Mouse (Mus musculus): ENCODE measurements around the gene A730061H03Rik. TPM values are rescaled to one million over a fixed set of nuclear protein-coding genes. Genes with fewer than 3 reads are reported as not detected.

A730061H03Rik gene
- total RNA-seq, 2 experiments from 2014 or later: 14.8 TPM; not detected in 1

DNA sequence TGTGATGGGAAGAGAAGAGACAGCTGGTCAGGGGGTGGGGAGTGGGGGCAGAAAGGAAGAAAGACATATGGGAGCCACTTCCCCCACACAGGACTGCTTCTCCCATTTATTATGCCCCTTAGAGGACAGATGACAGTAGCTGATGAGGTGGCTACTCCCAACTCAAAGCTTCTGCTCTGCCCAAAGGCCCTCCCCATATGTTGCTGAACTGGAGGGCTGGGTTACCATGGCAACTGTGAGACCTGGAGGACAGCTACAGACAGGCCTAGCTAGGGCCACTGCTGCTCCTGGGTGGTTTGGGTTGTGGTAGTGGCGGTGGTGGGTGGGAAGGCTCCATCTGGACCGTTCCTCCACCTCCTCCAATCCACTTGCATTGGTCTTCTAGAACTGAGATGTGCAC, 41.3 kb downstream of the A730061H03Rik start:
- ATAC-seq (replicated peaks; ENCODE audit: low FRiP score, low TSS enrichment, poor library complexity, severe bottlenecking): no peak

DNA sequence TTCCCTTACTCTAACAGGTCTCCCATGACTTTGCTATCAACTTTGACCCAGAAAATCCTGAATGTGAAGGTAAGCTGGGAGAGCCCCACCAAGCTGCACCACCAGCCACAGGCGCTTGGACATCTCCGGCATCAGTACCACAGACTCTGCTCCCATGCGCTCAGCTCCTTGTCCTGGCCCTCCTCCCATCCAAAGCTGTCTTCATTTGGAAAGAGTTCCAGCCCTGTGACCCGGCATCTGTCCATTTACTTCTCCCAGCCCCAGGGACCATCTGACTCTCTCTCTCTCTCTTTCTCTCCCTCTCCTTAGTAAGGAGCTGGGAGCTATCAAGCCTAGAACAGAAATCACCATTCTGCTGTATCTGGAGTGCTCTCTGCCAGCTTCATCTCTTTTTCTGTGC, 44.4 kb downstream of the A730061H03Rik start:
- no peak for ATAC-seq (replicated peaks; ENCODE audit: low FRiP score, low TSS enrichment, poor library complexity, severe bottlenecking)

- ATAC-seq (replicated peaks; ENCODE audit: low FRiP score, low TSS enrichment, poor library complexity, severe bottlenecking): no peak
Observed at GRCm38 (mm10) chr14:55513927-55514326, 46.3 kb downstream of the A730061H03Rik start.

- ATAC-seq (replicated peaks; ENCODE audit: low FRiP score, low TSS enrichment, poor library complexity, severe bottlenecking): no peak
Observed at GRCm38 (mm10) chr14:55511037-55511436, 49.2 kb downstream of the A730061H03Rik start.

GRCm38 (mm10) chr14:55510125-55510731, 50.0 kb downstream of the A730061H03Rik start, which contains the start of gene Cpne6:
Cpne6 (plus strand) TSS chr14:55510445.
- no peak for ATAC-seq (replicated peaks; ENCODE audit: low FRiP score, low TSS enrichment, poor library complexity, severe bottlenecking)

Other genes starting within 250 kb of the A730061H03Rik start
- gene Dhrs4, start 81.6 kb downstream of the A730061H03Rik start, total RNA-seq (2014; fragmentation: Nextera tagmentation): 103 and 133 TPM in 2 replicates
- gene Dhrs4, start 81.6 kb downstream of the A730061H03Rik start, total RNA-seq (2017): 128 and 189 TPM in 2 replicates
- 0.77 and 1.3 TPM in 2 replicates for gene Carmil3, start 69.8 kb downstream of the A730061H03Rik start, total RNA-seq (2014; fragmentation: Nextera tagmentation)
- gene Carmil3, start 69.8 kb downstream of the A730061H03Rik start, total RNA-seq (2017): 0.42 and 0.70 TPM in 2 replicates
- gene Cpne6, start 50.0 kb downstream of the A730061H03Rik start, total RNA-seq (2014; fragmentation: Nextera tagmentation): not detected in 2 replicates
- not detected in 2 replicates for gene Cpne6, start 50.0 kb downstream of the A730061H03Rik start, total RNA-seq (2017)
- not detected in 2 replicates for gene Nrl, start 35.4 kb downstream of the A730061H03Rik start, total RNA-seq (2014; fragmentation: Nextera tagmentation)
- not detected in 2 replicates for gene Nrl, start 35.4 kb downstream of the A730061H03Rik start, total RNA-seq (2017)
- 66.0 and 88.0 TPM in 2 replicates for gene Pck2, start 20.1 kb downstream of the A730061H03Rik start, total RNA-seq (2014; fragmentation: Nextera tagmentation)
- gene Pck2, start 20.1 kb downstream of the A730061H03Rik start, total RNA-seq (2017): 48.7 and 55.6 TPM in 2 replicates
- gene Dcaf11, start 400 bp downstream of the A730061H03Rik start, total RNA-seq (2014; fragmentation: Nextera tagmentation): 41.6 and 45.9 TPM in 2 replicates
- 48.3 and 115 TPM in 2 replicates for gene Dcaf11, start 400 bp downstream of the A730061H03Rik start, total RNA-seq (2017)
- gene Fitm1, start 15.2 kb upstream of the A730061H03Rik start, total RNA-seq (2014; fragmentation: Nextera tagmentation): not detected in 2 replicates
- gene Fitm1, start 15.2 kb upstream of the A730061H03Rik start, total RNA-seq (2017): not detected in 2 replicates
- 311 and 359 TPM in 2 replicates for gene Psme1, start 17.7 kb upstream of the A730061H03Rik start, total RNA-seq (2014; fragmentation: Nextera tagmentation)
- 249 and 300 TPM in 2 replicates for gene Psme1, start 17.7 kb upstream of the A730061H03Rik start, total RNA-seq (2017)
- 37.3 and 44.8 TPM in 2 replicates for gene Emc9, start 24.9 kb upstream of the A730061H03Rik start, total RNA-seq (2014; fragmentation: Nextera tagmentation)
- 22.7 and 26.7 TPM in 2 replicates for gene Emc9, start 24.9 kb upstream of the A730061H03Rik start, total RNA-seq (2017)
- 190 and 268 TPM in 2 replicates for gene Psme2, start 30.7 kb upstream of the A730061H03Rik start, total RNA-seq (2014; fragmentation: Nextera tagmentation)
- 208 and 351 TPM in 2 replicates for gene Psme2, start 30.7 kb upstream of the A730061H03Rik start, total RNA-seq (2017)
- gene Rnf31, start 31.3 kb upstream of the A730061H03Rik start, total RNA-seq (2014; fragmentation: Nextera tagmentation): 35.8 and 47.0 TPM in 2 replicates
- 23.8 and 46.4 TPM in 2 replicates for gene Rnf31, start 31.3 kb upstream of the A730061H03Rik start, total RNA-seq (2017)
- gene Irf9, start 43.2 kb upstream of the A730061H03Rik start, total RNA-seq (2014; fragmentation: Nextera tagmentation): 57.9 and 65.2 TPM in 2 replicates
- 41.6 and 41.7 TPM in 2 replicates for gene Irf9, start 43.2 kb upstream of the A730061H03Rik start, total RNA-seq (2017)
- gene Rec8, start 57.6 kb upstream of the A730061H03Rik start, total RNA-seq (2014; fragmentation: Nextera tagmentation): 28.2 and 53.3 TPM in 2 replicates
- gene Rec8, start 57.6 kb upstream of the A730061H03Rik start, total RNA-seq (2017): 16.0 and 27.6 TPM in 2 replicates
- gene Ipo4, start 75.6 kb upstream of the A730061H03Rik start, total RNA-seq (2014; fragmentation: Nextera tagmentation): 79.0 and 101 TPM in 2 replicates
- 21.2 and 26.9 TPM in 2 replicates for gene Ipo4, start 75.6 kb upstream of the A730061H03Rik start, total RNA-seq (2017)
- 4.9 and 11.6 TPM in 2 replicates for gene Gm49378, start 77.5 kb upstream of the A730061H03Rik start, total RNA-seq (2014; fragmentation: Nextera tagmentation)
- gene Gm49378, start 77.5 kb upstream of the A730061H03Rik start, total RNA-seq (2017): 3.5 and 3.7 TPM in 2 replicates
- 43.8 and 52.6 TPM in 2 replicates for gene Tm9sf1, start 83.4 kb upstream of the A730061H03Rik start, total RNA-seq (2014; fragmentation: Nextera tagmentation)
- 61.9 and 77.4 TPM in 2 replicates for gene Tm9sf1, start 83.4 kb upstream of the A730061H03Rik start, total RNA-seq (2017)
- gene Tssk4, start 89.8 kb upstream of the A730061H03Rik start, total RNA-seq (2014; fragmentation: Nextera tagmentation): 0.87 and 0.99 TPM in 2 replicates
- 0.69 TPM in 1 of 2 replicates, not detected in the other for gene Tssk4, start 89.8 kb upstream of the A730061H03Rik start, total RNA-seq (2017)
- gene Mdp1, start 100.1 kb upstream of the A730061H03Rik start, total RNA-seq (2014; fragmentation: Nextera tagmentation): 39.9 and 57.6 TPM in 2 replicates
- 33.5 and 34.1 TPM in 2 replicates for gene Mdp1, start 100.1 kb upstream of the A730061H03Rik start, total RNA-seq (2017)
- 20.2 and 31.1 TPM in 2 replicates for gene Gmpr2, start 111.5 kb upstream of the A730061H03Rik start, total RNA-seq (2014; fragmentation: Nextera tagmentation)
- 22.6 and 24.8 TPM in 2 replicates for gene Gmpr2, start 111.5 kb upstream of the A730061H03Rik start, total RNA-seq (2017)
- gene Nedd8, start 111.7 kb upstream of the A730061H03Rik start, total RNA-seq (2014; fragmentation: Nextera tagmentation): 398 and 455 TPM in 2 replicates
- 365 and 374 TPM in 2 replicates for gene Nedd8, start 111.7 kb upstream of the A730061H03Rik start, total RNA-seq (2017)
- gene Tinf2, start 121.4 kb upstream of the A730061H03Rik start, total RNA-seq (2014; fragmentation: Nextera tagmentation): 22.2 and 59.3 TPM in 2 replicates
- gene Tinf2, start 121.4 kb upstream of the A730061H03Rik start, total RNA-seq (2017): 22.8 and 24.0 TPM in 2 replicates
- gene Tgm1, start 153.5 kb upstream of the A730061H03Rik start, total RNA-seq (2014; fragmentation: Nextera tagmentation): not detected in 2 replicates
- gene Tgm1, start 153.5 kb upstream of the A730061H03Rik start, total RNA-seq (2017): 0.15 TPM in 1 of 2 replicates, not detected in the other
- 14.4 and 20.2 TPM in 2 replicates for gene Rabggta, start 161.9 kb upstream of the A730061H03Rik start, total RNA-seq (2014; fragmentation: Nextera tagmentation)
- gene Rabggta, start 161.9 kb upstream of the A730061H03Rik start, total RNA-seq (2017): 7.7 and 12.6 TPM in 2 replicates
- gene Dhrs1, start 185.3 kb upstream of the A730061H03Rik start, total RNA-seq (2014; fragmentation: Nextera tagmentation): 21.5 and 31.0 TPM in 2 replicates
- 10.0 and 10.3 TPM in 2 replicates for gene Dhrs1, start 185.3 kb upstream of the A730061H03Rik start, total RNA-seq (2017)
- 35.8 and 52.0 TPM in 2 replicates for gene Nop9, start 185.3 kb upstream of the A730061H03Rik start, total RNA-seq (2014; fragmentation: Nextera tagmentation)
- gene Nop9, start 185.3 kb upstream of the A730061H03Rik start, total RNA-seq (2017): 24.8 and 27.5 TPM in 2 replicates
- not detected in 2 replicates for gene Cideb, start 198.1 kb upstream of the A730061H03Rik start, total RNA-seq (2014; fragmentation: Nextera tagmentation)
- not detected in 2 replicates for gene Cideb, start 198.1 kb upstream of the A730061H03Rik start, total RNA-seq (2017)
- not detected in 2 replicates for gene Ltb4r2, start 201.0 kb upstream of the A730061H03Rik start, total RNA-seq (2014; fragmentation: Nextera tagmentation)
- gene Ltb4r2, start 201.0 kb upstream of the A730061H03Rik start, total RNA-seq (2017): 0.38 and 1.7 TPM in 2 replicates
- 0.50 and 3.5 TPM in 2 replicates for gene Ltb4r1, start 205.6 kb upstream of the A730061H03Rik start, total RNA-seq (2014; fragmentation: Nextera tagmentation)
- gene Ltb4r1, start 205.6 kb upstream of the A730061H03Rik start, total RNA-seq (2017): 0.76 and 3.1 TPM in 2 replicates
- gene Adcy4, start 223.7 kb upstream of the A730061H03Rik start, total RNA-seq (2014; fragmentation: Nextera tagmentation): not detected in 2 replicates
- not detected in 2 replicates for gene Adcy4, start 223.7 kb upstream of the A730061H03Rik start, total RNA-seq (2017)
- gene Ripk3, start 228.5 kb upstream of the A730061H03Rik start, total RNA-seq (2014; fragmentation: Nextera tagmentation): 55.7 and 87.0 TPM in 2 replicates
- 8.9 and 23.1 TPM in 2 replicates for gene Ripk3, start 228.5 kb upstream of the A730061H03Rik start, total RNA-seq (2017)

All from megakaryocyte-erythroid progenitor cell, adult 5-6 weeks (primary cell).